Mouse (Mus musculus) E14TG2a.4 (cell line): ENCODE results near the gene Insr.

Source experiments
- CTCF ChIP-seq: conservative IDR thresholded peaks from 2 replicates; pipeline ENCODE4 v1.5.1; 2014; ENCODE audit warnings: low read length
- NANOG ChIP-seq: IDR thresholded peaks from 2 replicates; pipeline ENCODE4 v1.6.1; 2014; ENCODE audit warnings: borderline replicate concordance, low read length, mixed read lengths
- POU5F1 ChIP-seq: IDR thresholded peaks from 2 replicates; pipeline ENCODE4 v1.6.1; 2014; ENCODE audit warnings: low read length, borderline replicate concordance

GRCm38 (mm10) chr8:3209268-3209667 is 70.1 kb downstream of the Insr start:
- TF ChIP-seq CTCF (no peak), NANOG (no peak), POU5F1 (no peak)
